Comparison of ENCODE assay signal across 8 mouse cellular contexts in the genomic region with DNA sequence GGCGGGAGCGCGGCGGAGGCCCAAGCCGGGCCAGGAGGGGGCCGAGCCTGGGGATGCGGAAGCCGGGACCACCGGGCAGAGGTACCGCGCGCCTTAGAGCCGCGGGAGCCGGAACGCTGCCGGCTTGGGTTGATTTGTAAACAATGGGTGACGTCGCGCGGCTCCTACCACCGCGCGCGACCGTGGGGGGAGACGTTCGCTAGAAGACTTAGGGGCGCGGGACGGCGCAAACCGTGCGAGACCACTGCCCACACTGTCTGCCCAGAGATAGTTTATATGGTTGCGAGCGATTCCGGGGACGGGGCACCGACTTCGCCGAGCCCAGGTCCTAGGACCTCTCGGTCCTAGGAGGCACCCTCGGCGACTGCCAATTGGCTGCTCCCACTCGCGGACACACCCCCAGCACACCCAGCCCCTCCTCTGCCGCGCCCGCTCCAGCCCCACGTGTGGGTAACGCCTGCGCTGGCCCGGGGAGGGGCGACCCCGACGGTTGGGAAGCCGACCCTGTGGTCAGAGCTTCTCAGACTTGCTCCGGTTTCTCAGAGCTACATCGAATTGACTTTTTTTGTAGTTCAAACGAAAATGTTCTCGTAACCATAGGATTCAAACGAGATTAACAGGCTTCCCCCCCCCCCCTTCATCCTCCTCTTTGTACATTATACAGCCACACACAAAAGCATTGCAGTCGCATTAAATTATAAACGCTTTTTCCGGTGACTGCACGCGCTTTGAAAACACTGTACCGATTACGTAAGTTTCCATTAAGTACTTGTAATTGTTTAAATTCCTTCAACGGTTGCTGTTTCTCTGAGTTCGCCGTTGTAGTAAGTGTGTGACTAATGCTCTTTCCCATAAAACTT. TPM values are rescaled to one million over a fixed set of nuclear protein-coding genes. Genes with fewer than 3 reads are reported as not detected.
DNase-seq lines count a peak whose midpoint lies in the region; ATAC-seq and TF ChIP-seq lines count a peak whose summit lies in the region.

Frat2 (minus strand) TSS at position 141 of the 860 bp plus-strand sequence.

- H3K9ac ChIP-seq in heart, embryonic 13.5 days: peak within 1 kb of the TSS; percentile 85
- H3K9ac ChIP-seq in liver, embryonic 12.5 days: peak within 1 kb of the TSS; percentile 90
- peak within 1 kb of the TSS; percentile 74 for H3K9ac ChIP-seq in stomach, embryonic 15.5 days

- H3K27ac ChIP-seq in heart, embryonic 13.5 days (replicated peaks): peak within 1 kb of the TSS; percentile 81
- peak within 1 kb of the TSS; percentile 88 for H3K27ac ChIP-seq in liver, embryonic 12.5 days
- peak within 1 kb of the TSS; percentile 93 for H3K27ac ChIP-seq in stomach, embryonic 15.5 days

- peak within 1 kb of the TSS; percentile 40 for H3K4me3 ChIP-seq in C2C12 (ENCODE audit: insufficient read depth, poor library complexity, severe bottlenecking)
- peak within 1 kb of the TSS; percentile 95 for H3K4me3 ChIP-seq in erythroblast, embryonic 14.5 days (replicated peaks)
- H3K4me3 ChIP-seq in heart, embryonic 13.5 days: peak within 1 kb of the TSS; percentile 83
- H3K4me3 ChIP-seq in liver, embryonic 12.5 days: peak within 1 kb of the TSS; percentile 94
- H3K4me3 ChIP-seq in stomach, embryonic 15.5 days (replicated peaks): peak within 1 kb of the TSS; percentile 79

- H3K27me3 ChIP-seq in C2C12 (ENCODE audit: control insufficient read depth, insufficient read depth, insufficient read length): peaks cover 14% of the 10 kb centered on the region
- H3K27me3 ChIP-seq in erythroblast, embryonic 14.5 days (ENCODE audit: control insufficient read depth): no peaks in the 10 kb centered on the region
- H3K27me3 ChIP-seq in heart, embryonic 13.5 days (replicated peaks): no peaks in the 10 kb centered on the region
- H3K27me3 ChIP-seq in liver, embryonic 12.5 days (replicated peaks): no peaks in the 10 kb centered on the region
- H3K27me3 ChIP-seq in stomach, embryonic 15.5 days (replicated peaks): no peaks in the 10 kb centered on the region

- H3K4me2 ChIP-seq in heart, embryonic 13.5 days: peak within 1 kb of the TSS; percentile 92
- H3K4me2 ChIP-seq in liver, embryonic 12.5 days: peak within 1 kb of the TSS; percentile 100
- peak within 1 kb of the TSS; percentile 99 for H3K4me2 ChIP-seq in stomach, embryonic 15.5 days

- no peaks in the 10 kb centered on the region for H3K36me3 ChIP-seq in C2C12 (ENCODE audit: control insufficient read depth, insufficient read depth)
- H3K36me3 ChIP-seq in erythroblast, embryonic 14.5 days (ENCODE audit: control insufficient read depth): peaks cover 14% of the 10 kb centered on the region
- H3K36me3 ChIP-seq in heart, embryonic 13.5 days: no peaks in the 10 kb centered on the region
- H3K36me3 ChIP-seq in liver, embryonic 12.5 days: no peaks in the 10 kb centered on the region
- H3K36me3 ChIP-seq in stomach, embryonic 15.5 days: no peaks in the 10 kb centered on the region

- peak; percentile 92 for ATAC-seq in heart, embryonic 13.5 days (ENCODE audit: extremely low read depth, insufficient number of reproducible peaks, low FRiP score, low TSS enrichment)
- ATAC-seq in liver, embryonic 12.5 days: peak; percentile 90
- ATAC-seq in stomach, embryonic 15.5 days (ENCODE audit: insufficient read depth, low FRiP score, low read depth): peak; percentile 94

- under 1% methylated on average over 72 of the region's 72 CpGs for WGBS in heart, embryonic 13.5 days
- WGBS in liver, embryonic 12.5 days (ENCODE audit: insufficient replicate concordance): under 1% methylated on average over 72 of the region's 72 CpGs
- under 1% methylated on average over 66 of the region's 72 CpGs for WGBS in stomach, embryonic 15.5 days

- H3K4me1 ChIP-seq in erythroblast, embryonic 14.5 days (ENCODE audit: control insufficient read depth): peaks cover 71% of the 10 kb centered on the region
- H3K4me1 ChIP-seq in heart, embryonic 13.5 days: peaks cover 13% of the 10 kb centered on the region
- H3K4me1 ChIP-seq in liver, embryonic 12.5 days: peaks cover 53% of the 10 kb centered on the region
- H3K4me1 ChIP-seq in stomach, embryonic 15.5 days: peaks cover 13% of the 10 kb centered on the region

- peak; percentile 98 for DNase-seq in brain, embryonic 14.5 days (ENCODE audit: low read depth)
- peak; percentile 93 for DNase-seq in kidney, postnatal 10 days
- DNase-seq in natural killer cell, adult 2 months (ENCODE audit: low spot score in 2 of 2): peak; percentile 88 to 89

- no peak for TF ChIP-seq CTCF in C2C12 (IDR thresholded peaks at IDR 0.05; ENCODE audit: control insufficient read depth, insufficient read depth, insufficient read length)
- TF ChIP-seq CTCF in brain, embryonic 14.5 days (IDR thresholded peaks at IDR 0.05; ENCODE audit: borderline replicate concordance, extremely low read depth, insufficient read depth, insufficient read length): no peak

- H3K79me2 ChIP-seq in C2C12 (ENCODE audit: control insufficient read depth, insufficient read depth): no peaks in the 10 kb centered on the region

- H3K79me3 ChIP-seq in C2C12 (ENCODE audit: low read depth): no peaks in the 10 kb centered on the region

- TF ChIP-seq POLR2A in brain, embryonic 14.5 days (IDR thresholded peaks at IDR 0.05; ENCODE audit: borderline replicate concordance, extremely low read depth, insufficient read depth, insufficient read length, poor library complexity, severe bottlenecking): peak; percentile 46; the same call in 1 of the 2 replicates

- H3K9me3 ChIP-seq in erythroblast, embryonic 14.5 days (ENCODE audit: control insufficient read depth, low read length): peaks cover 5% of the 10 kb centered on the region
- H3K9me3 ChIP-seq in heart, embryonic 13.5 days: no peaks in the 10 kb centered on the region
- no peaks in the 10 kb centered on the region for H3K9me3 ChIP-seq in liver, embryonic 12.5 days (replicated peaks)
- no peaks in the 10 kb centered on the region for H3K9me3 ChIP-seq in stomach, embryonic 15.5 days

- H3ac ChIP-seq in C2C12 (ENCODE audit: control insufficient read depth, insufficient read length, low read depth): peak within 1 kb of the TSS; percentile 48

TF ChIP-seq in C2C12, 6 proteins besides CTCF, POLR2A, EP300 and RAD21:
- no peak for TF ChIP-seq FOSL1 (IDR thresholded peaks at IDR 0.05; ENCODE audit: insufficient read depth, low read length, poor library complexity, severe bottlenecking)
- peak; percentile 80 for TF ChIP-seq MAX (IDR thresholded peaks at IDR 0.05)
- TF ChIP-seq USF1 (IDR thresholded peaks at IDR 0.05; ENCODE audit: low read depth): peak; percentile 11
- TF ChIP-seq MYOD1 (IDR thresholded peaks at IDR 0.05; ENCODE audit: control insufficient read depth, insufficient read length, low read depth): no peak
- no peak for TF ChIP-seq MYOG (IDR thresholded peaks at IDR 0.05; ENCODE audit: control insufficient read depth, extremely low read depth, insufficient read length)
- peak; percentile 77 for TF ChIP-seq CEBPB (IDR thresholded peaks at IDR 0.05; ENCODE audit: low read depth)
TF ChIP-seq in C2C12: peak in this region for 3.

RNA-seq across cellular contexts. Expression of gene Frat2, which starts in this region (rescaled TPM):
- 0.60 TPM for polyA plus RNA-seq in C2C12 (2012; fragmentation: generic; extraction: Trizol)
- 14.6 and 16.5 TPM in 2 replicates for polyA plus RNA-seq in brain, embryonic 14.5 days (2012; rRNA removed)
- polyA plus RNA-seq in erythroblast, embryonic 14.5 days (2012): 8.4 and 10.4 TPM in 2 replicates
- polyA plus RNA-seq in heart, embryonic 13.5 days (2015; fragmentation: Nextera tagmentation; extraction: Ambion mirVana): 1.6 and 2.1 TPM in 2 replicates
- polyA plus RNA-seq in liver, embryonic 12.5 days (2016; fragmentation: Nextera tagmentation; extraction: Ambion mirVana): 12.0 and 14.0 TPM in 2 replicates
- polyA plus RNA-seq in stomach, embryonic 15.5 days (2015; fragmentation: Nextera tagmentation; extraction: Ambion mirVana): 6.9 and 9.0 TPM in 2 replicates

Comparison
In these comparisons a context has a peak if more than half of its experiments do, and no peak if none do; other contexts are left out.
1. Peak in every context shown above with its lines: DNase-seq, ATAC-seq, H3K4me3 ChIP-seq and H3K27ac ChIP-seq.
2. H3K4me3 ChIP-seq: peak in every context shown above with its lines; median percentile 95 in erythroblast, embryonic 14.5 days; 94 in liver, embryonic 12.5 days; 83 in heart, embryonic 13.5 days; 79 in stomach, embryonic 15.5 days; 40 in C2C12.